Mouse (Mus musculus): ENCODE results near the gene 6030445D17Rik. TPM values are rescaled to one million over a fixed set of nuclear protein-coding genes. Genes with fewer than 3 reads are reported as not detected.

6030445D17Rik gene
- polyA plus RNA-seq, 1 experiment from 2014 or later = 0.15 TPM

DNA sequence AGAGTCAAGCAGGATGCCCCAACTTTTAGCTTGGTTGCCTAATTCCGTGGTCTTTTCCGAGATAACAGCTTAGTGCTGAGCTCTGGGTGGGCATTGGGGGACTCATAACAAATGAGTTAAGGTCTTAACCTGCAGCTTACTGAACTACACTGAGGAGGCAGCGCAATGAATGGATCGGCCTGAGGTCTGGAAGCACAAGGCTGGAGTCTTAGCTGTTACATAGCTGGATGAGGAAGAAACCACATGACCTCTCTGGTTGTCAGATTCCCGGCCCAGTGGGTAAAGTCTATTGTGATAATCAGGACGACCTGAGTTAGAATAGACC, 327 bp upstream of the 6030445D17Rik start:
- Histone ChIP-seq H3K27me3 (replicated peaks) (peaks cover 35% of the 10 kb centered on the region; the same call in 1 of the 2 replicates), H3K4me1 (peaks cover 14% of the 10 kb centered on the region), H3K9me3 (no peaks in the 10 kb centered on the region), H3K4me3 (peak overlapping the region; percentile 67), H3K4me2 (peak overlapping the region; percentile 96), H3K36me3 (replicated peaks) (no peaks in the 10 kb centered on the region), H3K9ac (peak overlapping the region; percentile 71), H3K27ac (no peak overlapping the region)
- 10% methylated on average over 6 of the region's 6 CpGs for WGBS
- no peak for ATAC-seq (replicated peaks)

DNA sequence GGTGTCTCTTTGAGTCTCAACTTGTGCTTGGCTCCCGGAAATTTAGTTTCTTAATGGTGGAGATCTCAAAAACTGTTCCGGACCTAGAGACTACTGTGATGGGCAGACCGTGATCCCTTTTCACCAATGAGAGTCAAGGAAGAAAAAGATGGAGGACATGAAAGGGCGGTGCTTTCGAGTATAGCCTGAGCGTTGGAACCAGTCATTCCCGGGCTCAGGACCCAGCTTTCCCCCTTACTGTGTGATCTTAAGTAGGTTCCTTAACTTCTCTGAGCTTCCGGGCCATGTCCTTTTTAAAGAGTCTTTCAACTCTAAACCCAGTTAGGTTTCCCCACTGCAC, 759 bp downstream of the 6030445D17Rik start:
- H3K27me3 ChIP-seq (replicated peaks) = peaks cover 35% of the 10 kb centered on the region; the same call in 1 of the 2 replicates
- H3K4me1 ChIP-seq = peaks cover 14% of the 10 kb centered on the region

DNA sequence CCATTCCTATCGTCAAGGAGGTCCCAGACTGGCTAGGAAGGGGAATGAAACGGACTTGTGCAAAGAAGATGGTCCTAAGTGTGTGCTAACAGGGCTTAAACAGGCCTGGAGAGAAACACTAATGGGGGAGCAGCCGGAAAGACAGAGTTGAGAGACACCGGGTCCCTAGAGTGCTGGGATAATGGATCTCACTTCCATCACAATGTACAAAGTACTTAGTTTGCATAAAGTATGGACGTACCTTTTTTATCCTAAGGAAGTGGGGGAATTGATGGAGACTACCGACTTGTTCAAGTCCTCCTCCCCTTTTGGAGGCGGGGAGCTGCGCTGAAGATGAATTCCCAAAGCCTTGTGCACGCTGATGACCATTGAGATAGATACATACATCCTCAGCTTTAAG, 1.4 kb downstream of the 6030445D17Rik start:
- no peaks in the 10 kb centered on the region for H3K9me3 ChIP-seq
- peak overlapping the region; percentile 67 for H3K4me3 ChIP-seq
- H3K27me3 ChIP-seq (replicated peaks) = peaks cover 35% of the 10 kb centered on the region; the same call in 1 of the 2 replicates
- no peak overlapping the region for H3K9ac ChIP-seq
- no peak overlapping the region for H3K27ac ChIP-seq
- H3K4me1 ChIP-seq = peaks cover 14% of the 10 kb centered on the region
- H3K36me3 ChIP-seq (replicated peaks) = no peaks in the 10 kb centered on the region
- no peak for ATAC-seq (replicated peaks)
- WGBS = 12% methylated on average over 9 of the region's 9 CpGs
- peak overlapping the region; percentile 96 for H3K4me2 ChIP-seq

More for the DNA sequence above, 759 bp downstream of the 6030445D17Rik start:
- Histone ChIP-seq H3K4me3 (peak overlapping the region; percentile 67), H3K27ac (0 out of 2 replicates have a peak overlapping the region, but pooled peaks have one; percentile 46), H3K4me2 (peak overlapping the region; percentile 96), H3K9me3 (no peaks in the 10 kb centered on the region), H3K36me3 (replicated peaks) (no peaks in the 10 kb centered on the region), H3K9ac (peak overlapping the region; percentile 71; the same call in 1 of the 2 replicates)
- WGBS = under 1% methylated on average over 8 of the region's 8 CpGs
- peak; percentile 83 for ATAC-seq (replicated peaks)

DNA sequence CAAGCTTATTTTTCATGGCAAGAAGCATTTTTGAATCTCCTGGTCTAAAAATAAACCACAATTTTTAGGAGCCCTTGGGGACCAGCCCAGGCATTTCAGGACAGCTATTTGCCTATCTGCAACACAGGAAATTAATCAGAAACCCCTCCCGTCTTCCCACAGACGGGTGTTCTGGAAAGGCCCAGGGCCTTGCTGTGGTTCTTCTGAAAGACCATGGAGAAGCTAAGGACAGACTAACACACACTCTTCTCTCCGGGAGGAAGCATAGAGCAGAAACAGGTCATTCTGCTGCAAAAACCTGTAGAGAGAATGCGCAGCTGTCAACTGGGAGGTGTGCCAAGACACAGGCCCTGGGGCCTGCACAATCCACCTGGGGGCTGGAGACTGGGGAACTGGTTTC, 4.2 kb downstream of the 6030445D17Rik start:
- Histone ChIP-seq H3K4me2 (no peak overlapping the region), H3K27me3 (replicated peaks) (peaks cover 25% of the 10 kb centered on the region; the same call in 1 of the 2 replicates), H3K4me1 (peaks cover 22% of the 10 kb centered on the region), H3K4me3 (no peak overlapping the region), H3K27ac (no peak overlapping the region), H3K9ac (no peak overlapping the region), H3K9me3 (no peaks in the 10 kb centered on the region), H3K36me3 (replicated peaks) (no peaks in the 10 kb centered on the region)
- no peak for ATAC-seq (replicated peaks)
- 77% methylated on average over 4 of the region's 4 CpGs for whole genome bisulfite sequencing

DNA sequence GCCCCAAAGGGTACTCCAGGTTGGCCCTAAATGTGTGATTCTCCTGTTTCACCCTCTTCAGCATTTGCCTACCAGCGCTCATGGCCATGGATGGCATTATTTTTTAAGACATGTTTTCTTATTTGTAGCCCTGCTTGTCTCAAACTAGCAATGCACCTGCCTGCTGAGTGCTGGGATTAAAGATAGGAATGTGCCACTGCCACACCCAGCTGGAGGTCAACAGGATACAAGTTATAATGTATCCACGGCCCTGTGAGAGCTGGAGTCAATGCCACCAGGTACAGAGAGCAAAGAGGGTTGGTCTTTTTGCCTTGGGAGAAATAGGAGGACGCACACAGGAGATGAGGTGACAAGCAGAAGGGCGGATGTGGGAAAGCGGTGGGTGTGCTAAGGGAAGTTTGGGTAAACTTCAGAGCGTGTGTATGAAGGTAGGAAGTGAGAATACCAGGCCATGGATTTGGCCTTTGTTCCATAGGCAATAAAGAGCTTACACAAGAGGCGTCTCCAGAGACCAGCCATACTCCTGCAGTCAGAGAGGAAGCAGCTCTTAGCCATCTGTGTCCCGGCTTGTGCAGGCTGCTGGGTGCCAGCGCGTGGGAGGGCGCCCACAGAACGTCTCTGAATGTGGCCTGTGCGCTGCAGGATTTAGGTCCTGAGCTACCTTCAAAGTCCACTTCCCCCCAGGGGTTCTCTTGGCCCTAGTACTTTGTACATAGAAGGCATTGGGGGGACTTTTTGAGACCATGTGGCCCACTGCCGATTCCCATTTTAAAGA, 6.7 kb downstream of the 6030445D17Rik start:
- peaks cover 16% of the 10 kb centered on the region for H3K4me1 ChIP-seq
- WGBS = 70% methylated on average over 14 of the region's 14 CpGs
- no peak overlapping the region for H3K4me3 ChIP-seq
- no peaks in the 10 kb centered on the region for H3K9me3 ChIP-seq
- H3K27ac ChIP-seq = peak overlapping the region; percentile 96; the same call in 1 of the 2 replicates
- no peak overlapping the region for H3K9ac ChIP-seq
- H3K4me2 ChIP-seq = no peak overlapping the region
- peak; percentile 22; the same call in 1 of the 2 replicates for ATAC-seq (replicated peaks)
- no peaks in the 10 kb centered on the region for H3K36me3 ChIP-seq (replicated peaks)
- H3K27me3 ChIP-seq (replicated peaks) = peaks cover 10% of the 10 kb centered on the region; the same call in 1 of the 2 replicates

DNA sequence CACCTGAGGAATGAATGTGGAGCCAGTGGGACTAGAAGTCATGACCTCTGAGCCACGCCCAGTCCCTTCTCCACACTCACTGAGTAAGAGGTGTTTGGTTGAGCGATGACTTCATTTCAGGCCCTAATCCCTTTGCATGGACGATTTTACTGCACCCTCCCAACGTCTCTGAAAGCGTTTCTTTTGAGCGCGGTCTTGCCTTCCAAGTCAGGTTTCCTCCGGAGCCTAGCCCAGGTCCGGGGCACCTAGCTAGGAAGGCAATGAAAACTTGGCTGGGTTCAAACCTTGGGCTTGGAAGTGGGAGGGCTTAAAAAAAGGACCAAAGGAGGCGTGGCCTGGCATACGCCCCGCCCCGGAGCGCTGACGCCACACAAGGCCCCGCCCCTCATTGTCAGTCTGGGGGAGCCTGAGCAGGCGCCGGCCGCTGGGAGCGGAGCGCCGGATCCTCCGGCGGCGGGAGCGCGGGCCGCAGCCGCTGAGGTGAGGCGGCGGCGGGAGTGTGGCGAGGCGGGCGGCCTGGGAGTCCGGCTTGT, 7.4 kb downstream of the 6030445D17Rik start, which contains the start of gene Luzp1:
TSS of gene Luzp1 (plus strand) at position 391 of the 533 bp plus-strand sequence.
- Histone ChIP-seq H3K9ac (peak within 1 kb of the TSS; percentile 53), H3K4me2 (peak within 1 kb of the TSS; percentile 62), H3K4me1 (peaks cover 16% of the 10 kb centered on the region), H3K9me3 (no peaks in the 10 kb centered on the region), H3K27me3 (replicated peaks) (peaks cover 3% of the 10 kb centered on the region; the same call in 1 of the 2 replicates), H3K4me3 (peak within 1 kb of the TSS; percentile 95), H3K27ac (peak within 1 kb of the TSS; percentile 96), H3K36me3 (replicated peaks) (no peaks in the 10 kb centered on the region)
- 2% methylated on average over 36 of the region's 36 CpGs for WGBS
- peak; percentile 96 for ATAC-seq (replicated peaks)

DNA sequence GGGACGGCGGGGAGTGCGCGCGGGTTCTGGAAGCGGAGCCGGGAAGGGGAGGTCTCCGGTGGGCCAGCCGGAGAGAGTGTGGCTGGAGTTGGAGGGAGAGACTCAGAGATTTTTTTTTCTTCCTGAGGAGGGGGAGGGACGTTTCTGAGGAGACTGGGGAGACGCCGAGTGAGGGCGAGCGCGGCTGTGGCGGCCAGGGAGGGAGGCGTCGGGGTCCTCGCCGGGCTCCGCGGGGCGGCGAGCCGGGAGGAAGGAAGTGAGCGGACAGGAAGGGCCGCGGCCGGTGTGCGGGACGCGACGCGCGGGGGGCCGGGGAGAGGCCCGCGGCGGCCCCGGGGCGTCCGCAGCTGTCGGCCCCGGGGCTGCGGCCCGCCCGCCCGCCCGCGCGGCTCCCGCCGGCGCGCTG, 7.9 kb downstream of the 6030445D17Rik start:
- Histone ChIP-seq H3K4me2 (peak overlapping the region; percentile 62), H3K27me3 (replicated peaks) (no peaks in the 10 kb centered on the region; the same call in 1 of the 2 replicates), H3K27ac (peak overlapping the region; percentile 96), H3K9ac (peak overlapping the region; percentile 53), H3K4me1 (peaks cover 16% of the 10 kb centered on the region), H3K36me3 (replicated peaks) (no peaks in the 10 kb centered on the region), H3K9me3 (no peaks in the 10 kb centered on the region), H3K4me3 (peak overlapping the region; percentile 95)
- ATAC-seq (replicated peaks) = peak; percentile 87
- under 1% methylated on average over 23 of the region's 55 CpGs for WGBS

DNA sequence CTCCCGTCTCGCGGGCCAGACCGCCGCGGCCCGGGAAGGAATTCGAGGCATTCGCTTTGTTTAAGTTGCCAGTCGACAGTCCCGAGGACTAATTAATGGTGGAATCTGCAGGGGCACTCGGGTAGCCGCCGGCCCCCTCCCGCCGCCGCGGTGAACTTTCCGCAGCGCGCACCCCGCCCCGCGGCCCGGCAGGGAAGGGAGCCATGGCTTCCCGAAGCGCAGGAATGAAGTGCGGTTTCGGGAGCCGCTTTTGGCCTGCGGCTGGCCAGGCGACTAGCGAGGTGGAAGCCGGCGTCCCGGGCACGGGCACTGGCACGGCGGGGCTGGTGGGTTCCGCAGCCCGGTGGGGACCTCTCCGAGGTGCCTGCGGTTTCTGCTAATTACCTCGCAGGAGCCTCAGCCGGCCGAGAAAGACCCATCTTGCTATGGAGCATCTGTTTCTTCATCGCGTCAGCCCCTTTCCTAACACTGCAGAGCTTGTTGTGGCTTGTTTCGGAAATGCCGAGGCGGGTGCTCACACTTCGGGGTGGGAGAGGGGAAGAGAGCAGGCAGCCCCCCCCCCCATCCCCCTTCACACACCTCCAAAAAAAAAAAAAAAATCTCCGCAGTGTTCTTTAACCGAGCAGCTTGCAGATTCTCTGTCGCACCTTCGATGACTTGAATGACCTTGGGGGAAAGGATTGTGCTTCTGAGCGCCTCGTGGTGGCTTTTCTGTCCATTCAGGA, 8.5 kb downstream of the 6030445D17Rik start:
- Histone ChIP-seq H3K4me2 (peak overlapping the region; percentile 62), H3K36me3 (replicated peaks) (no peaks in the 10 kb centered on the region), H3K9ac (peak overlapping the region; percentile 53), H3K27me3 (replicated peaks) (no peaks in the 10 kb centered on the region), H3K4me3 (peak overlapping the region; percentile 95), H3K4me1 (peaks cover 16% of the 10 kb centered on the region), H3K27ac (peak overlapping the region; percentile 96), H3K9me3 (no peaks in the 10 kb centered on the region)
- ATAC-seq (replicated peaks) = peak; percentile 28
- WGBS = under 1% methylated on average over 58 of the region's 58 CpGs

DNA sequence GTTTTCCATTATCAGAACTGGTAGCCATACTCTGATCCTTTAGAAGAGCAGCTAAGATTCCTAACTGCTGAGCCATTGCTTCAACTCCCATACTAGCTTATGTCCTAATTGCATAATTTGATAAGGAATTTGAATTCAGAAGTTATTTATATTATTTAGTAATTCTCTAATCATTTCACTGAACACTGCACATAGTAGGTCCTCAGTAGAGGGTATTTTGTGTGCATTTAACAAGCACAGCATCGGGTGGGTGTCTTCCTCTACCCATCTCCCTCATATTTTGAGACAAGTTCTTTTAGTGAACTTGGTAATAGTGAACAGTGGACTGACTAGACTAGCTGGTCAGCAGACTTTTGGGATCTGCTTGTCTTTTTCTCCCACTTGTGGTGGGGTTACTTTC, 14.6 kb downstream of the 6030445D17Rik start:
- H3K9me3 ChIP-seq = no peaks in the 10 kb centered on the region
- H3K27ac ChIP-seq = no peak overlapping the region
- no peaks in the 10 kb centered on the region for H3K36me3 ChIP-seq (replicated peaks)
- no peak overlapping the region for H3K4me3 ChIP-seq
- no peaks in the 10 kb centered on the region for H3K27me3 ChIP-seq (replicated peaks)
- no peak overlapping the region for H3K9ac ChIP-seq
- no peak overlapping the region for H3K4me2 ChIP-seq
- H3K4me1 ChIP-seq = peaks cover 3% of the 10 kb centered on the region
- ATAC-seq (replicated peaks) = no peak
- 95% methylated on average over 1 of the region's 1 CpGs for WGBS

DNA sequence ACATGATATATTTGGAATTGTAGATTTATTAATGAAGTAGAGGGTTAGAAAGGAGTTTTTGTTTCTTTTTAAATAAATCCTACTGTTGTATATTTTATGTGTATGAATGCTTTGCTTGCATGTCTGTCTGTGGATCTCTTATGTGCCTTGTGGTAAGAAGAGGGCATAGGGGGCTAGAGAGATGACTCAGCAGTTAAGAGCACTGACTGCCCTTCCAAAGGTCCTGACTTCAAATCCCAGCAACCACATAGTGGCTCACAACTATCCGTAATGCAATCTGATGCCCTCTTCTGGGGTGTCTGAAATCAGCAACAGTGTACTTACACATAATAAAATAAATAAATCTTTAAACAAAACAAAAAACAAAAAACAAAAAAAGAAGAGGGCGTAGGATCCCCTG, 24.5 kb downstream of the 6030445D17Rik start:
- ATAC-seq (replicated peaks) = no peak
- H3K4me2 ChIP-seq = no peak overlapping the region
- H3K36me3 ChIP-seq (replicated peaks) = no peaks in the 10 kb centered on the region
- no peaks in the 10 kb centered on the region for H3K4me1 ChIP-seq
- H3K9ac ChIP-seq = no peak overlapping the region
- 86% methylated on average over 2 of the region's 2 CpGs for WGBS
- no peak overlapping the region for H3K4me3 ChIP-seq
- H3K9me3 ChIP-seq = no peaks in the 10 kb centered on the region
- H3K27ac ChIP-seq = no peak overlapping the region
- no peaks in the 10 kb centered on the region for H3K27me3 ChIP-seq (replicated peaks)

DNA sequence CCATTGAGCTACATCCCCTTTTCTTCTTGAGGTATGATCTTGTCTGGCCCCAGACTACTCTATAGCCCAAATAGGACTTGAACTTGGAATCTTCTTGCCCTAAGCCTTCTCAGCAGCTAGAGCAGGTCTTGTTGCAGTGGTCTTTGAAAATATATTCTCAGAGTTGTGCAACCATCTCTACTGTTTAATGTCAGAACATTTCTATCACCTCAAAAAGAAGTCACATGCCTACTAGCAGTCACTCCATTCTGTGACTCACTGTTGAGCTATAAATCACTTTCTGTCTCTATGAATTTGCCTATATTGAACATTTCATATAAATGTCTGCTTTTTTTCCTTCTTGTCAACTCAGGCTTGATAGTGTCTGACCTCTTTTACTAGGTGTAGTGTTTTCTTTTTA, 33.9 kb downstream of the 6030445D17Rik start:
- H3K4me2 ChIP-seq = no peak overlapping the region
- H3K4me3 ChIP-seq = no peak overlapping the region
- no peaks in the 10 kb centered on the region for H3K9me3 ChIP-seq
- ATAC-seq (replicated peaks) = no peak
- no peak overlapping the region for H3K9ac ChIP-seq
- H3K27ac ChIP-seq = no peak overlapping the region
- H3K27me3 ChIP-seq (replicated peaks) = no peaks in the 10 kb centered on the region
- H3K4me1 ChIP-seq = no peaks in the 10 kb centered on the region
- no peaks in the 10 kb centered on the region for H3K36me3 ChIP-seq (replicated peaks)

All from midbrain, embryonic 15.5 days (tissue).